Mouse (Mus musculus): Measurements from ENCODE around the gene Mta3.
"Not testable (repeated sequence)": the region's sequence is repeated elsewhere in the genome, so short reads cannot be mapped to it uniquely, and the experiment has no call there.

The Mta3 gene

GRCm38 (mm10) chr17:83709517-83709916 is 3.6 kb downstream of the Mta3 start:
- DNase-seq = not testable (repeated sequence)

GRCm38 (mm10) chr17:83710639-83711038 is 4.7 kb downstream of the Mta3 start:
- no peak for DNase-seq

- no peak for DNase-seq
These were observed 6.4 kb downstream of the Mta3 start for GRCm38 (mm10) chr17:83712341-83712740.

- no peak for DNase-seq
These were observed 14.5 kb downstream of the Mta3 start for GRCm38 (mm10) chr17:83720449-83720848.

- no peak for DNase-seq
These were observed 15.2 kb downstream of the Mta3 start for GRCm38 (mm10) chr17:83721157-83721556.

GRCm38 (mm10) chr17:83723064-83723463 is 17.1 kb downstream of the Mta3 start:
- DNase-seq = no peak

GRCm38 (mm10) chr17:83726496-83726895 is 20.5 kb downstream of the Mta3 start:
- no peak for DNase-seq

- no peak for DNase-seq
These were observed 21.7 kb downstream of the Mta3 start for GRCm38 (mm10) chr17:83727707-83728106.

- no peak for DNase-seq
These were observed 23.1 kb downstream of the Mta3 start for GRCm38 (mm10) chr17:83729029-83729428.

GRCm38 (mm10) chr17:83730123-83730522 is 24.2 kb downstream of the Mta3 start:
- DNase-seq = no peak

- peak; percentile 23 to 29 for DNase-seq
These were observed 26.2 kb downstream of the Mta3 start for GRCm38 (mm10) chr17:83732166-83732629.

GRCm38 (mm10) chr17:83732801-83733200 is 26.8 kb downstream of the Mta3 start:
- peak; percentile 53 to 71 for DNase-seq

GRCm38 (mm10) chr17:83736701-83737100 is 30.7 kb downstream of the Mta3 start:
- no peak for DNase-seq

GRCm38 (mm10) chr17:83737775-83738174 is 31.8 kb downstream of the Mta3 start:
- DNase-seq = no peak

- DNase-seq = no peak
These were observed 34.2 kb downstream of the Mta3 start for GRCm38 (mm10) chr17:83740135-83740676.

- peak; percentile 35 to 53 for DNase-seq
These were observed 35.3 kb downstream of the Mta3 start for GRCm38 (mm10) chr17:83741243-83741642.

GRCm38 (mm10) chr17:83744231-83744824 is 38.4 kb downstream of the Mta3 start:
- no peak for DNase-seq

GRCm38 (mm10) chr17:83747405-83748160 is 41.6 kb downstream of the Mta3 start:
- no peak for DNase-seq

- DNase-seq = no peak
These were observed 44.4 kb downstream of the Mta3 start for GRCm38 (mm10) chr17:83750216-83750950.

- no peak for DNase-seq
These were observed 47.3 kb downstream of the Mta3 start for GRCm38 (mm10) chr17:83753112-83753899.

- DNase-seq = peak in 1 of 2 experiments; percentile 27
These were observed 52.1 kb downstream of the Mta3 start for GRCm38 (mm10) chr17:83758096-83758495.

GRCm38 (mm10) chr17:83759547-83759946 is 53.6 kb downstream of the Mta3 start:
- DNase-seq = peak in 1 of 2 experiments; percentile 40

Measured in cerebellum, postnatal 25 days (tissue).